Mouse (Mus musculus): Measurements from ENCODE around the gene Camk1d. TPM values are rescaled to one million over a fixed set of nuclear protein-coding genes. Genes with fewer than 3 reads are reported as not detected.

Gene Camk1d
- total and polyA plus RNA-seq, 2 experiments from 2014 or later, result 1.1 to 2.2 TPM

DNA sequence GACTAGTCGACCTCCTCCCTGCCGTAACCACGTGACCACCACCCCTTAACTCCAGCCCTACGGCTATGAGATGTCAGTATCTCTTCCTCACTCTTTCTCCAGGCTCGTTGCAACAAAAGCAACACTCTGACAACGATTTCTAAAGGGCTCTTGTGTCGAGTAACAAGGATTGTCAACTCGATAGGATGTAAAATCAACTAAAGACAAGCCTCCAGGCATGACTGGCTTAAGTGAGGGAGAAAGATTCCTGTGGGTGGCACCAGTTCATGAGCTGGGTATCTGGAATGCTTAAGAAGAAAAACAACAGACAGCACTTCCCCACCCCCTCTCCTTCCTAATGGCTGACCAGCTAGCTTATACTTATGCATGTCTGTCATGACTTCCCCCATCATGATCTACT, 15.9 kb downstream of the Camk1d start:
- Histone ChIP-seq H3K4me2 (ENCODE audit: low read depth, low read length) (no peak overlapping the region), H3K36me3 (replicated peaks; ENCODE audit: control insufficient read depth, insufficient read depth, low read length) (no peaks in the 10 kb centered on the region), H3K27ac (ENCODE audit: low read depth) (no peak overlapping the region), H3K9me3 (replicated peaks; ENCODE audit: control insufficient read depth, low read length) (no peaks in the 10 kb centered on the region), H3K27me3 (ENCODE audit: control insufficient read depth, insufficient read depth, low read length) (no peaks in the 10 kb centered on the region), H3K4me3 (ENCODE audit: low read depth, low read length) (no peak overlapping the region), H3K4me1 (ENCODE audit: control insufficient read depth, insufficient read depth) (no peaks in the 10 kb centered on the region; the same call in 1 of the 2 replicates), H3K9ac (replicated peaks; ENCODE audit: low read depth, low read length) (no peak overlapping the region)
- TF ChIP-seq CTCF (IDR thresholded peaks at IDR 0.05; ENCODE audit: low read depth), result no peak
- TF ChIP-seq EP300 (IDR thresholded peaks at IDR 0.05; ENCODE audit: low read depth), result no peak
- ATAC-seq (ENCODE audit: insufficient read depth, low read depth) (no peak), DNase-seq (ENCODE audit: low spot score) (no peak)
- WGBS, result 18% methylated on average over 8 of the region's 8 CpGs

GRCm38 (mm10) chr2:5694094-5694493, 20.2 kb downstream of the Camk1d start:
- H3K36me3 ChIP-seq (replicated peaks; ENCODE audit: control insufficient read depth, insufficient read depth, low read length), result no peaks in the 10 kb centered on the region
- no peaks in the 10 kb centered on the region for H3K9me3 ChIP-seq (replicated peaks; ENCODE audit: control insufficient read depth, low read length)
- H3K4me2 ChIP-seq (ENCODE audit: low read depth, low read length), result no peak overlapping the region
- DNase-seq (ENCODE audit: low spot score), result no peak
- no peaks in the 10 kb centered on the region for H3K27me3 ChIP-seq (ENCODE audit: control insufficient read depth, insufficient read depth, low read length)
- TF ChIP-seq CTCF (IDR thresholded peaks at IDR 0.05; ENCODE audit: low read depth) (no peak), EP300 (IDR thresholded peaks at IDR 0.05; ENCODE audit: low read depth) (no peak)
- no peak overlapping the region for H3K27ac ChIP-seq (ENCODE audit: low read depth)
- 80% methylated on average over 9 of the region's 9 CpGs for WGBS
- no peak overlapping the region for H3K9ac ChIP-seq (replicated peaks; ENCODE audit: low read depth, low read length)
- no peak overlapping the region for H3K4me3 ChIP-seq (ENCODE audit: low read depth, low read length)
- ATAC-seq (ENCODE audit: insufficient read depth, low read depth), result no peak
- no peaks in the 10 kb centered on the region; the same call in 1 of the 2 replicates for H3K4me1 ChIP-seq (ENCODE audit: control insufficient read depth, insufficient read depth)

- no peak for DNase-seq (ENCODE audit: low spot score)
- 41% methylated on average over 3 of the region's 3 CpGs for WGBS
Measured at GRCm38 (mm10) chr2:5691729-5692128, 22.6 kb downstream of the Camk1d start.

GRCm38 (mm10) chr2:5683366-5683765, 30.9 kb downstream of the Camk1d start:
- Histone ChIP-seq H3K9me3 (replicated peaks; ENCODE audit: control insufficient read depth, low read length) (no peaks in the 10 kb centered on the region), H3K9ac (replicated peaks; ENCODE audit: low read depth, low read length) (no peak overlapping the region), H3K36me3 (replicated peaks; ENCODE audit: control insufficient read depth, insufficient read depth, low read length) (no peaks in the 10 kb centered on the region), H3K4me3 (ENCODE audit: low read depth, low read length) (no peak overlapping the region), H3K27me3 (ENCODE audit: control insufficient read depth, insufficient read depth, low read length) (no peaks in the 10 kb centered on the region), H3K4me2 (ENCODE audit: low read depth, low read length) (no peak overlapping the region), H3K4me1 (ENCODE audit: control insufficient read depth, insufficient read depth) (no peaks in the 10 kb centered on the region), H3K27ac (ENCODE audit: low read depth) (no peak overlapping the region)
- no peak for DNase-seq (ENCODE audit: low spot score)
- ATAC-seq (ENCODE audit: insufficient read depth, low read depth), result no peak
- 89% methylated on average over 4 of the region's 4 CpGs for WGBS
- TF ChIP-seq EP300 (IDR thresholded peaks at IDR 0.05; ENCODE audit: low read depth) (no peak), CTCF (IDR thresholded peaks at IDR 0.05; ENCODE audit: low read depth) (no peak)

More at GRCm38 (mm10) chr2:5691729-5692128, 22.6 kb downstream of the Camk1d start:
- Histone ChIP-seq H3K27me3 (ENCODE audit: control insufficient read depth, insufficient read depth, low read length) (no peaks in the 10 kb centered on the region), H3K27ac (ENCODE audit: low read depth) (no peak overlapping the region), H3K9ac (replicated peaks; ENCODE audit: low read depth, low read length) (no peak overlapping the region), H3K4me1 (ENCODE audit: control insufficient read depth, insufficient read depth) (no peaks in the 10 kb centered on the region), H3K36me3 (replicated peaks; ENCODE audit: control insufficient read depth, insufficient read depth, low read length) (no peaks in the 10 kb centered on the region), H3K4me2 (ENCODE audit: low read depth, low read length) (no peak overlapping the region), H3K4me3 (ENCODE audit: low read depth, low read length) (no peak overlapping the region), H3K9me3 (replicated peaks; ENCODE audit: control insufficient read depth, low read length) (no peaks in the 10 kb centered on the region)
- TF ChIP-seq EP300 (IDR thresholded peaks at IDR 0.05; ENCODE audit: low read depth) (no peak), CTCF (IDR thresholded peaks at IDR 0.05; ENCODE audit: low read depth) (no peak)
- ATAC-seq (ENCODE audit: insufficient read depth, low read depth), result no peak

GRCm38 (mm10) chr2:5681909-5682308, 32.4 kb downstream of the Camk1d start:
- H3K27me3 ChIP-seq (ENCODE audit: control insufficient read depth, insufficient read depth, low read length), result no peaks in the 10 kb centered on the region
- no peak overlapping the region for H3K4me2 ChIP-seq (ENCODE audit: low read depth, low read length)
- no peak overlapping the region for H3K27ac ChIP-seq (ENCODE audit: low read depth)
- H3K4me3 ChIP-seq (ENCODE audit: low read depth, low read length), result no peak overlapping the region
- H3K9me3 ChIP-seq (replicated peaks; ENCODE audit: control insufficient read depth, low read length), result no peaks in the 10 kb centered on the region
- TF ChIP-seq EP300 (IDR thresholded peaks at IDR 0.05; ENCODE audit: low read depth) (no peak), CTCF (IDR thresholded peaks at IDR 0.05; ENCODE audit: low read depth) (no peak)
- DNase-seq (ENCODE audit: low spot score), result no peak
- H3K4me1 ChIP-seq (ENCODE audit: control insufficient read depth, insufficient read depth), result no peaks in the 10 kb centered on the region
- H3K36me3 ChIP-seq (replicated peaks; ENCODE audit: control insufficient read depth, insufficient read depth, low read length), result no peaks in the 10 kb centered on the region
- H3K9ac ChIP-seq (replicated peaks; ENCODE audit: low read depth, low read length), result no peak overlapping the region
- 68% methylated on average over 8 of the region's 8 CpGs for WGBS
- no peak for ATAC-seq (ENCODE audit: insufficient read depth, low read depth)

GRCm38 (mm10) chr2:5681302-5681701, 33.0 kb downstream of the Camk1d start:
- no peaks in the 10 kb centered on the region for H3K9me3 ChIP-seq (replicated peaks; ENCODE audit: control insufficient read depth, low read length)
- H3K4me1 ChIP-seq (ENCODE audit: control insufficient read depth, insufficient read depth), result no peaks in the 10 kb centered on the region
- DNase-seq (ENCODE audit: low spot score), result no peak
- 51% methylated on average over 7 of the region's 7 CpGs for WGBS
- no peaks in the 10 kb centered on the region for H3K36me3 ChIP-seq (replicated peaks; ENCODE audit: control insufficient read depth, insufficient read depth, low read length)
- H3K27ac ChIP-seq (ENCODE audit: low read depth), result no peak overlapping the region
- H3K4me3 ChIP-seq (ENCODE audit: low read depth, low read length), result no peak overlapping the region
- no peak overlapping the region for H3K4me2 ChIP-seq (ENCODE audit: low read depth, low read length)
- no peaks in the 10 kb centered on the region for H3K27me3 ChIP-seq (ENCODE audit: control insufficient read depth, insufficient read depth, low read length)
- TF ChIP-seq EP300 (IDR thresholded peaks at IDR 0.05; ENCODE audit: low read depth) (no peak), CTCF (IDR thresholded peaks at IDR 0.05; ENCODE audit: low read depth) (no peak)
- no peak overlapping the region for H3K9ac ChIP-seq (replicated peaks; ENCODE audit: low read depth, low read length)
- no peak for ATAC-seq (ENCODE audit: insufficient read depth, low read depth)

All from heart, postnatal 0 days (tissue).